Mouse (Mus musculus): ENCODE measurements around the gene Eya4. TPM values are rescaled to one million over a fixed set of nuclear protein-coding genes. Genes with fewer than 3 reads are reported as not detected.

The Eya4 gene
- polyA plus RNA-seq, 1 experiment from 2014 or later, result 0.49 TPM

DNA sequence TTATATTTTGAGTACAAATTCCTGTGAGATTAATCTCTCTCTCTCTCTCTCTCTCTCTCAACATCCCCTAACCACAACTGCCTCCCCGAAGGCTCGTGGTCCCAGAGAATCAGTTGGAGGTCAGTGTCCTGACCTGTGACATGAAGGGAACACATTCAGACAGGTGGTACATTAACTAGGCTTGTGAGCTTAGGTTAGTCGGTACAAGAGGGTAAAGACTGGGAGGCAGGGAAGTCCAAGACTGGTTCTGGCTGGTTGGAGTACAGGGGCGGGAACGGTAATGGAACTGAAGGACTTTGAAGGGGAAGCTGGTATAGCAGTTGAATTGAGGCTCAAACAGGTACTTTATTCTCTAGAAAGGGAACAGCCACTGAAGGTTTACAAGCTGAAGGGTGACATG, 287.9 kb downstream of the Eya4 start:
- no peaks in the 10 kb centered on the region for H3K36me3 ChIP-seq (ENCODE audit: control insufficient read depth, insufficient read depth, low read length)
- H3K9me3 ChIP-seq (ENCODE audit: control insufficient read depth, low read length), result no peaks in the 10 kb centered on the region
- H3K27me3 ChIP-seq (replicated peaks; ENCODE audit: control insufficient read depth, insufficient read depth, low read length), result no peaks in the 10 kb centered on the region
- no peaks in the 10 kb centered on the region for H3K4me1 ChIP-seq (ENCODE audit: control insufficient read depth, insufficient read depth, low read depth, low read length)
- ATAC-seq, result no peak
- H3K9ac ChIP-seq (ENCODE audit: low read depth, low read length), result no peak overlapping the region
- H3K4me2 ChIP-seq (ENCODE audit: low read length), result no peak overlapping the region
- WGBS, result 90% methylated on average over 5 of the region's 5 CpGs
- no peak overlapping the region for H3K4me3 ChIP-seq (ENCODE audit: low read length)
- H3K27ac ChIP-seq (ENCODE audit: low read depth, low read length), result no peak overlapping the region

DNA sequence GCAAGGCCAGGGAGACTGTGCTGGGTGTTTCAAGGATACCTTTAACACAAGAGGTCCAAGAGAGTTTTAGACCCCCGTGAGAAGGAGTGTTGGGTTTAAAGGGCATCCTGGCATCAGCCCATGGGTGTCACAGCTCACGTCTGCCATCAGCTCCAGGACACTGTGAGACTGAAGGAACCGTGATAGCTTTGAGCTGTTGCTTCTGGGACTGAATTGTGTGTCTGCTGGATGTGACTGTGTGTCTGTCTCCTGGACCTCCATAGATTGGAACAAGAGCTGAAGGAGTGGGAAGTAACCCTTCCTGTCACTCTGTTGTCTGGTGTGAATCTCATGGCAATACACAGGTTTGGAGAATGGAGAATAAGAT, 289.9 kb downstream of the Eya4 start:
- no peaks in the 10 kb centered on the region for H3K27me3 ChIP-seq (replicated peaks; ENCODE audit: control insufficient read depth, insufficient read depth, low read length)
- H3K9ac ChIP-seq (ENCODE audit: low read depth, low read length), result no peak overlapping the region
- H3K9me3 ChIP-seq (ENCODE audit: control insufficient read depth, low read length), result no peaks in the 10 kb centered on the region
- ATAC-seq, result no peak
- H3K27ac ChIP-seq (ENCODE audit: low read depth, low read length), result no peak overlapping the region
- 79% methylated on average over 3 of the region's 3 CpGs for WGBS
- H3K4me3 ChIP-seq (ENCODE audit: low read length), result no peak overlapping the region
- H3K4me2 ChIP-seq (ENCODE audit: low read length), result no peak overlapping the region
- no peaks in the 10 kb centered on the region for H3K36me3 ChIP-seq (ENCODE audit: control insufficient read depth, insufficient read depth, low read length)
- no peaks in the 10 kb centered on the region for H3K4me1 ChIP-seq (ENCODE audit: control insufficient read depth, insufficient read depth, low read depth, low read length)

DNA sequence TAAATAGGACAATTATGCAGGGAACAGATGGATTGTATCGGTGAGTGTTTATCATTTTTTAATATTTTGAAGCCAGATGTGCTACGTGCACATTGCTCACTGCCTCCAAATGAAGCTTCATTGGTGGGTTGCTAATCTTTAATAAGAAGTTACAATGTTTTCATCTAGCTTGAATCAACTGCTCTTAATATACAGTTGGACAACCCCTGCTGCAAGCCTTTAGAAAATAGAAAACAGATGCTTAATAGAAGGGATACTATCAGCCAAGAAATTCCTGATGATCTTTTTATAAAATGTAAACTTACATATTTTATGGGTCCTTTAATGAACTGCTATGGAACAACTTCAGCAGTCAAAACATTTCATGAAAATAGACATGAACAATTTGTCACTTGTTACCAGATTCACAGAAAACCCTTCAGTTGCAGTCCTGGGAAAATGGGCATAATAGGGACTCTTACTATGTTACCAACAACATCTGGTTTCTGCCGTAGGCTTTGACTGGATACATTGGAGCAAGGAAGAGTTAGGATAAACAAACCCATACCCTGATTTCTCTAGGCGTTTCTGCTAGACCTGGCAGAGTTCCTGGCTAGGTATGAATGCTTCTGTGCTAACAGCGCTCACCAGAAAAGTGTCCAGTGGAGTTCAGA, 290.4 kb downstream of the Eya4 start:
- H3K36me3 ChIP-seq (ENCODE audit: control insufficient read depth, insufficient read depth, low read length), result no peaks in the 10 kb centered on the region
- 86% methylated on average over 5 of the region's 5 CpGs for WGBS
- H3K27me3 ChIP-seq (replicated peaks; ENCODE audit: control insufficient read depth, insufficient read depth, low read length), result no peaks in the 10 kb centered on the region
- H3K4me2 ChIP-seq (ENCODE audit: low read length), result no peak overlapping the region
- no peaks in the 10 kb centered on the region for H3K9me3 ChIP-seq (ENCODE audit: control insufficient read depth, low read length)
- no peaks in the 10 kb centered on the region for H3K4me1 ChIP-seq (ENCODE audit: control insufficient read depth, insufficient read depth, low read depth, low read length)
- ATAC-seq, result no peak
- no peak overlapping the region for H3K4me3 ChIP-seq (ENCODE audit: low read length)
- H3K27ac ChIP-seq (ENCODE audit: low read depth, low read length), result no peak overlapping the region
- no peak overlapping the region for H3K9ac ChIP-seq (ENCODE audit: low read depth, low read length)

DNA sequence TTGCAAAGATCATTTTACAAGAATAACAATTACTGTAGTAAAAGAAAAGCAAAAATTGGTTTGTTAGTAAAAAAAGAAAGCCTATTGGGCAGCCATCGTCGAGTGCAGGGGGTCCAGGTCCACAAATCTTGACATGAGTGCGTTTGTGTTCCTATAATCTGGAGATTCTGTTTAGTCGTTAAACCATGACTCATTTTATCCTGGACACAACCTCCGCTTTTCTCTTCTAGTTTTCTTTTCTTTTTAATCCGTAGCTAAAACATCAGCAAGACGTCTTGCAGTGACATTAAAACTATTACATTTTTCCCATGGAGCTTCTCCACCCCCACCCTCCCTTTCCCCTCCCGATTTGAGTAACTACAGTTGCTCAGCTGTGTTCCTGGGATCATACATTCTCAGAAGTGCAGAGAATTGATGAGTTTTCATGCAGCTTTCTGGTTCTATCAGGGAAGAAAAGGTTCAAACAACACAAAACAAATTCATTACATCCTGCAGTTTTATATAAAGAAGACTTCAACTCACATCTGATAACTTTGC, 297.1 kb downstream of the Eya4 start:
- no peak for ATAC-seq
- no peak overlapping the region for H3K27ac ChIP-seq (ENCODE audit: low read depth, low read length)
- 86% methylated on average over 8 of the region's 8 CpGs for WGBS
- no peaks in the 10 kb centered on the region for H3K9me3 ChIP-seq (ENCODE audit: control insufficient read depth, low read length)
- H3K9ac ChIP-seq (ENCODE audit: low read depth, low read length), result no peak overlapping the region
- H3K4me2 ChIP-seq (ENCODE audit: low read length), result no peak overlapping the region
- H3K27me3 ChIP-seq (replicated peaks; ENCODE audit: control insufficient read depth, insufficient read depth, low read length), result no peaks in the 10 kb centered on the region
- H3K4me1 ChIP-seq (ENCODE audit: control insufficient read depth, insufficient read depth, low read depth, low read length), result no peaks in the 10 kb centered on the region
- H3K36me3 ChIP-seq (ENCODE audit: control insufficient read depth, insufficient read depth, low read length), result no peaks in the 10 kb centered on the region
- H3K4me3 ChIP-seq (ENCODE audit: low read length), result no peak overlapping the region
